Mouse (Mus musculus) thymus, adult 2 months (tissue): ENCODE results near the gene Ints11. TPM values are rescaled to one million over a fixed set of nuclear protein-coding genes. Genes with fewer than 3 reads are reported as not detected.

Source experiments
- DNase-seq: peaks from one replicate; pipeline ENCODE4 v3.0.0; 2021
- H3K27ac ChIP-seq: fragments of 200-500 bp; 2 replicates; pipeline ENCODE4 v1.5.1; 2012; ENCODE audit warnings: low read length, control low read depth; ENCODE audit not compliant: control insufficient read depth, insufficient read depth
- H3K27me3 ChIP-seq: fragments of 200-500 bp; 2 replicates; pipeline ENCODE4 v1.6.1; 2012; ENCODE audit warnings: mild to moderate bottlenecking, low read length, moderate library complexity, mixed read lengths; ENCODE audit not compliant: control insufficient read depth, insufficient read depth
- H3K36me3 ChIP-seq: fragments of 200-500 bp; 2 replicates; pipeline ENCODE4 v1.6.1; 2012; ENCODE audit warnings: mild to moderate bottlenecking, low read length, moderate library complexity; ENCODE audit not compliant: control insufficient read depth, insufficient read depth
- H3K4me1 ChIP-seq: fragments of 200-500 bp; replicated peaks from 2 replicates; pipeline ENCODE4 v1.6.1; 2012; ENCODE audit warnings: low read length; ENCODE audit not compliant: control insufficient read depth, insufficient read depth
- H3K4me3 ChIP-seq: fragments of 200-500 bp; 2 replicates; pipeline ENCODE4 v1.5.1; 2012; ENCODE audit warnings: mild to moderate bottlenecking, low read length, control low read depth, moderate library complexity; ENCODE audit not compliant: control insufficient read depth, insufficient read depth
- CTCF ChIP-seq: fragments of 200-500 bp; IDR thresholded peaks from 2 replicates; pipeline ENCODE4 v1.5.1; 2012; ENCODE audit warnings: mild to moderate bottlenecking, control low read depth, low read length, moderate library complexity, borderline replicate concordance; ENCODE audit not compliant: control insufficient read depth, poor library complexity, insufficient read depth; ENCODE audit errors: extremely low read depth
- POLR2A ChIP-seq: fragments of 200-500 bp; IDR thresholded peaks from 2 replicates; pipeline ENCODE4 v1.6.1; 2012; ENCODE audit warnings: mild to moderate bottlenecking, low read length, control low read depth, moderate library complexity; ENCODE audit not compliant: control insufficient read depth, poor library complexity, insufficient read depth; ENCODE audit errors: extremely low read depth
- WGBS: fragments of 180-500 bp; shearing (Covaris S2); methylation state at CpG from one replicate; pipeline ENCODE4 v1.1.7; 2018; 5-methylcytosine and 5-hydroxymethylcytosine counted together
- polyA plus RNA-seq: library from polyadenylated mRNA; depleted of rRNA; stranded (reverse); fragments of >200 nt; gene quantifications from 2 replicates; pipeline ENCODE4 v1.2.3, GENCODE M21; 2012

The Ints11 gene
- polyA plus RNA-seq, 1 experiment, result 107 TPM

DNA sequence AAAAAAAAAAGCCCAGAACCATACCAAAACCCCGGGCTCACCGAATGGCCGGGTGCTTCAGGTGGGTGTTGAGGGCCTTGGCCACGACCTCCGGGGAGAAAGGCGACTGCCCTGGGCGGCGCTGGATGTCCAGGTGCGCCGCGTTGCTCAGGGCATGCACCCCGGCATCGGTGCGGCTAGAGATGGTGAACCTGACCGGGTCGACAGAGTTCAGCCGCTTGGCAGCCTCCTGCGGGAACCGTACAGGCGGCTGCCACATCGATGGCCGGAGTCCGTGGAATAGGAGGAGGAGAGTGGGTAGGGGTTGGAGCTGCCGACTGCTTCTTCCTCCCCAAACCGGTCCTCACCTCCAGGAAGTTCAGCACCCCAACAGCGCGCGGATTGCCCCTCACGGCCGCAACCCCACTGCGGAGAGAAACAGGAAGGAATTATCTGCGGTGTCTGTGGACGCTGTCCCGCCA, 21.7 kb downstream of the Ints11 start:
- no peak for DNase-seq
- H3K36me3 ChIP-seq, result peaks cover 24% of the 10 kb centered on the region
- TF ChIP-seq POLR2A, result no peak
- no peak for TF ChIP-seq CTCF
- peaks cover 32% of the 10 kb centered on the region for H3K4me1 ChIP-seq
- WGBS, result under 1% methylated on average over 34 of the region's 34 CpGs
- no peaks in the 10 kb centered on the region for H3K27me3 ChIP-seq
- H3K4me3 ChIP-seq, result peak overlapping the region; percentile 69
- no peak overlapping the region for H3K27ac ChIP-seq

DNA sequence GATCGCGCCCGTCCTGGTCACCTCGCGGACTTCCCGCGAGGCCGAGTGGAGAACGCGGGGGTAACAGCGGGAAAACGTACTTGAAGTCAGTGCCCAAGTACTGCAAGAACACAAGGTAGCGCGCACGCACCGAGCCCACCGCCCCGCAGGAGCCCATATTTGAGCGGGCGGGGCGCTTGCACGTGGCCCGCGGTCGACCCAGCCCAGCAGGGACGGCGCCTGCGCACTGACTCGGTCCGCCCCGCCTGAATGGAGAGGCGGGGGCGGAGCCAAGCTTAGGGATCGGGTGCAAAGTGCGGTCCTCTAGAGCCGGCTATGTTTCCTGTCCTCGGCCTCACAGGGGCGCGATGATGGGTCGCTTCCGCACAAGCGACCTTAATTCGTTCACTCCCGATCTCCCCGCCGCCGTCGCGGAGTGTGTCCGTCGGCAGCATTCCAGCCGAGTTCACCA, 22.2 kb downstream of the Ints11 start, which contains the start of the genes Pusl1 and Acap3:
Gene Pusl1, minus strand, starts transcription at position 231 of the 451 bp plus-strand sequence.
Gene Acap3, plus strand, starts transcription at position 272 of the 451 bp plus-strand sequence.
- Histone ChIP-seq H3K27ac (peak within 1 kb of the TSS; percentile 84), H3K27me3 (no peaks in the 10 kb centered on the region), H3K36me3 (peaks cover 19% of the 10 kb centered on the region), H3K4me1 (peaks cover 32% of the 10 kb centered on the region), H3K4me3 (peak within 1 kb of the TSS; percentile 69)
- no peak for TF ChIP-seq POLR2A
- 0 out of 2 replicates have a peak, but pooled peaks have one; percentile 7 for TF ChIP-seq CTCF
- DNase-seq, result peak; percentile 97
- WGBS, result under 1% methylated on average over 52 of the region's 52 CpGs

DNA sequence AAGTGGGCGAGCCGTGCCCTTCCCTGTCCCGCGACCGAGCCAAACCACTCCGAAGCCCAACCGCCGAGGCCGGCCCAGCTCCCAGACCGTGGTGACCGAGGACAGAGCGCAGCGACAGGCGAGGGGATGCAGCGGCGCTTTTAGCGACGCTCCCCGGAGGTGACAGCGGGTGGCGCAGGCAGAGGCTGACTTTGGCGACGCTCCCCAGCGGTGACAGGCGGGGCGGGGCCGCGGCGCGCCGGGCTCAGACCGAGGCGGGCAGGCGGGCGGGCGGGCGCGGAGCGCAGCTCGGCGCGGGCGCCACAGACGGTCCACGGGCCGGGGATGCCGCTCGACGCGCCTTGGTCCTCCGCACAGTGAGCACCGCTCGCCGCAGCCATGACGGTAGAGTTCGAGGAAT, 22.7 kb downstream of the Ints11 start:
- Histone ChIP-seq H3K4me3 (peak overlapping the region; percentile 69), H3K27ac (peak overlapping the region; percentile 84), H3K4me1 (peaks cover 32% of the 10 kb centered on the region), H3K36me3 (peaks cover 15% of the 10 kb centered on the region), H3K27me3 (no peaks in the 10 kb centered on the region)
- peak; percentile 84 for DNase-seq
- TF ChIP-seq CTCF (peak; percentile 43; the same call in 1 of the 2 replicates), POLR2A (peak; percentile 64; the same call in 1 of the 2 replicates)
- under 1% methylated on average over 56 of the region's 56 CpGs for WGBS

DNA sequence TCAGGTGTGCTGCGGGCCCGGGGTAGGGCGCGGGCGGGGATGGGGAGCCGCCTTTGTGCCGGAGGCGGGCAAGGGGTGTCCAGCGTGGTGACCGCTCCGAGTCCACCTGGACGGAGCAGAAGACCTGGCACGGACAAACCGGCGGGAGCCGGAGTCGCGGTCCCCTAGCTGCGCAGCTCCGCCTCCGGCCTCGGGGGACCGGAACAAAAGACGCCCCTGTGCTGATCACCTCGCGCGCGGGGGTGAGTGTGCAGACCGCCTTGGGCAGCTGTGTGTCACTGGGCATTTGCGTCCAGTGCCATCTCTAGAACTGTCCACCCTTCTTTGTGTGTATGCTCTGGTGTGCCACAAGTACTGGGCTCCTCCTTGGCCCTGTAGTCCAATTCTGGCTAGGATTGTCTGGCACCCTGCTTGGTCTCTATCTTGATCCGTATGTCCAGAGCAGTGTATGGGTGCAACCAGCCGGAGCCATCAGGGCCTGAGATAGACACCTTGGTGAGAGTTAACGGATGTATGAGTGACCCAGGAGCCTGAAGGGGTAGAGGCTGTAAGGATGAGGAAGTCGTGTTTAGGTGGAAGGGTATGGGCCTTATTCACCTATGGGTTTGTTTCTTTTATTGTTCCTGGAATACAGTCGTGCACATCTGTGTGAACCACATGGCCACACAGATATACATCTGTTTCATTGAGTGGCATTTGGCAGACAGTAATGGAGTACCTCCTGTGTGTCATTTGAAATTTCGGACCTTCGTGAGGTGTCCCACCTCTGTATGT, 23.3 kb downstream of the Ints11 start:
- no peak for DNase-seq
- 4% methylated on average over 37 of the region's 37 CpGs for WGBS

DNA sequence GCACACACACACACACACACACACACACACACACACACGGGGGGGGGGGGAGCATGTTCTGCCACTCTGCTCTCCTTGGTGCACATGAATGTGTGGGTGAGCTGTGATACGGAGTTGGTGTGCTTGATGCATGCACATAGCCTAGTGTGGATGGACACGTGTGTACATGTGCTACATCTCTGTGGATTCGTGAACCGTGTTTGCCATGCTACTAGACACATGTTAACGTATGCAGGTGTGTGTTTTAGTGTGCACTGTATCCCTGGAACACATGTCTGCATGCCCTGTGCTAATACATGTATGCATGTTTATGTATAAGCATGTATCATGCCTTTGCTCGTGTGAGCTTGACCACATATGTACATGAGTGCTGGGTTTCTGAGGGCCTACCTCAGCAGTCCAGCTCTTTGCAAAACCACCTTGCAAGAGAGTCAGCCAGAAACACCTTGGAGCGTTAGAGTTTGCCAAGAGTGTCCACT, 23.9 kb downstream of the Ints11 start:
- H3K27ac ChIP-seq, result no peak overlapping the region
- no peak for DNase-seq
- H3K4me3 ChIP-seq, result no peak overlapping the region
- TF ChIP-seq CTCF (no peak), POLR2A (no peak)
- no peaks in the 10 kb centered on the region for H3K27me3 ChIP-seq
- peaks cover 32% of the 10 kb centered on the region for H3K4me1 ChIP-seq
- 76% methylated on average over 8 of the region's 8 CpGs for WGBS
- peaks cover 3% of the 10 kb centered on the region; the same call in 1 of the 2 replicates for H3K36me3 ChIP-seq

More for the DNA sequence above, 23.3 kb downstream of the Ints11 start:
- Histone ChIP-seq H3K36me3 (peaks cover 9% of the 10 kb centered on the region; the same call in 1 of the 2 replicates), H3K4me3 (peak overlapping the region; percentile 69), H3K27me3 (no peaks in the 10 kb centered on the region), H3K27ac (no peak overlapping the region), H3K4me1 (peaks cover 32% of the 10 kb centered on the region)
- TF ChIP-seq CTCF, result no peak
- no peak for TF ChIP-seq POLR2A

DNA sequence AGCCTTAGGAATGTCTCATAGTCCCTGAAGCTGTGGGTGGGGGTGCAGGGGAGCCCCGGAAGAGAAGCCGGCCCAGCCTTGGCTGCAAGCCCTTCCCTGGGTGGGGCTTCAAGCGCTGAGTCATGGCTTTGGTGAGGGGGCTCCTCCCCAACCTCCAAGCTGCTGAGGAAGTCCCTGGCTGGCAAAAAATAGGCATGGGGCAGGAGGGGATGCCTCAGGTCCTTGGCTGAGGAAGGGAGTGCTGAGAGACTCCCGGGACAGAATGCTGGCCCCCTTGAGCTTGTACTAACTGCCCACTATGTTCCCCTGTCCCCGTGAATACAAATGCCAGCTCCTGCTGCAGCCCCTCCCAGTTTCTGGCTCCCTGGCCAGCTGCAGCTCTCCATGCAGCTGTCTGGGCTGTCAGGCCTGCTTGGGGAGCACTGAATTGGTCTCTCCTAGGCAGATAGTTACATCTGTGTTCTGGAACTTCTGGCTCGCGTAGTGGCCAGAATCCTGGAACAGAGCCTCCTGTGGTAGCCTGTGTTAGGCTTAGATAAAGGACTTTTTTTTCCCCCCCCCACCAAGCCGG, 25.1 kb downstream of the Ints11 start:
- H3K27ac ChIP-seq, result no peak overlapping the region
- DNase-seq, result peak; percentile 71
- H3K27me3 ChIP-seq, result no peaks in the 10 kb centered on the region
- H3K4me1 ChIP-seq, result peaks cover 32% of the 10 kb centered on the region
- peaks cover 8% of the 10 kb centered on the region; the same call in 1 of the 2 replicates for H3K36me3 ChIP-seq
- no peak for TF ChIP-seq POLR2A
- no peak overlapping the region for H3K4me3 ChIP-seq
- WGBS, result 31% methylated on average over 8 of the region's 8 CpGs
